30 mouse cellular contexts compared by ENCODE assay signal in genomic region chr10:61457182-61457581, GRCm38 (mm10). TPM values are rescaled to one million over a fixed set of nuclear protein-coding genes. Genes with fewer than 3 reads are reported as not detected.
DNase-seq lines count a peak whose midpoint lies in the region; ATAC-seq and TF ChIP-seq lines count a peak whose summit lies in the region.
"Had no signal": no experiment of that assay in that cellular context is flagged by ENCODE, and none has a peak within 500 bp of the region (broad histone marks: within the 10 kb centered on the region; RNA-seq: fewer than 3 reads in every experiment).

No protein-coding gene starts in this region.

- ATAC-seq in erythroid progenitor cell, adult 5-6 weeks (replicated peaks; ENCODE audit: low FRiP score, poor library complexity, severe bottlenecking) = no peak
- ATAC-seq in hindbrain, embryonic 16.5 days = no peak
- ATAC-seq: CD4-positive, CD25-positive, alpha-beta regulatory T cell, adult 4 months; forebrain, embryonic 13.5 days; forebrain, postnatal 0 days; intestine, embryonic 15.5 days had no signal

- TF ChIP-seq RAD21 in CH12.LX (IDR thresholded peaks at IDR 0.05; ENCODE audit: low read depth, low read length) = no peak

- WGBS in hindbrain, embryonic 16.5 days = 70% methylated on average over 3 of the region's 3 CpGs

- H3K9ac ChIP-seq in CH12.LX (ENCODE audit: insufficient read depth, low read depth) (no peak overlapping the region), ES-Bruce4 (ENCODE audit: low read depth, poor library complexity, severe bottlenecking) (peak overlapping the region; percentile 28; the same call in 1 of the 2 replicates)
- no peak overlapping the region for H3K9ac ChIP-seq in hindbrain, embryonic 16.5 days (ENCODE audit: low read depth, low read length)
- H3K9ac ChIP-seq: embryonic facial prominence, embryonic 13.5 days; forebrain, embryonic 13.5 days; forebrain, postnatal 0 days; hindbrain, embryonic 12.5 days; hindbrain, embryonic 15.5 days; intestine, embryonic 15.5 days had no signal

- peaks cover 2% of the 10 kb centered on the region; the same call in 1 of the 2 replicates for H3K79me2 ChIP-seq in CH12.LX (replicated peaks; ENCODE audit: control insufficient read depth, extremely low read depth, insufficient read depth, poor library complexity, severe bottlenecking)

- H3K4me1 ChIP-seq in CH12.LX (ENCODE audit: control insufficient read depth in 1 of 2, insufficient read depth in 2 of 2) (peaks cover 3 to 4% of the 10 kb centered on the region in 2 experiments; a peak in 1 of 4 replicates), ES-Bruce4 (ENCODE audit: control insufficient read depth, insufficient read depth, low read length) (peaks cover 3% of the 10 kb centered on the region)
- H3K4me1 ChIP-seq in hindbrain, embryonic 16.5 days (ENCODE audit: control insufficient read depth, insufficient read depth, low read depth, low read length) = no peaks in the 10 kb centered on the region
- H3K4me1 ChIP-seq: embryonic facial prominence, embryonic 13.5 days; forebrain, embryonic 10.5 days; forebrain, embryonic 13.5 days; hindbrain, embryonic 12.5 days; hindbrain, embryonic 15.5 days; intestine, embryonic 15.5 days had no signal

- H3K9me3 ChIP-seq in CH12.LX (replicated peaks; ENCODE audit: low read length) (no peaks in the 10 kb centered on the region), ES-Bruce4 (replicated peaks; ENCODE audit: control insufficient read depth, insufficient read depth, low read length, poor library complexity, severe bottlenecking) (no peaks in the 10 kb centered on the region)
- H3K9me3 ChIP-seq in hindbrain, embryonic 16.5 days (ENCODE audit: control insufficient read depth, low read length) = no peaks in the 10 kb centered on the region
- H3K9me3 ChIP-seq: embryonic facial prominence, embryonic 10.5 days; embryonic facial prominence, embryonic 13.5 days; forebrain, embryonic 10.5 days; forebrain, embryonic 13.5 days; hindbrain, embryonic 12.5 days; hindbrain, embryonic 15.5 days; intestine, embryonic 15.5 days had no signal

- no peak overlapping the region for H3K27ac ChIP-seq in CH12.LX (ENCODE audit: insufficient read depth, low read depth)
- peak overlapping the region; percentile 65 for H3K27ac ChIP-seq in ES-Bruce4 (ENCODE audit: insufficient read depth, low read length)
- no peak overlapping the region for H3K27ac ChIP-seq in hindbrain, embryonic 16.5 days (ENCODE audit: low read depth, low read length)
- H3K27ac ChIP-seq: embryonic facial prominence, embryonic 10.5 days; embryonic facial prominence, embryonic 13.5 days; forebrain, embryonic 10.5 days; forebrain, embryonic 13.5 days; gastrocnemius, adult 2 months; hindbrain, embryonic 12.5 days; hindbrain, embryonic 15.5 days; intestine, embryonic 15.5 days had no signal

- TF ChIP-seq CTCF in CH12.LX (conservative IDR thresholded peaks at IDR 0.05 in 1 of 2, IDR thresholded peaks at IDR 0.05 in 1 of 2; ENCODE audit: low read depth in 2 of 2, low read length in 2 of 2) (no peak), ES-Bruce4 (IDR thresholded peaks at IDR 0.05; ENCODE audit: low read depth, low read length) (no peak)

- H3K27me3 ChIP-seq in CH12.LX (replicated peaks) (no peaks in the 10 kb centered on the region), ES-Bruce4 (ENCODE audit: control insufficient read depth, insufficient read depth, low read length, poor library complexity, severe bottlenecking) (no peaks in the 10 kb centered on the region)
- H3K27me3 ChIP-seq in hindbrain, embryonic 16.5 days (replicated peaks; ENCODE audit: control insufficient read depth, insufficient read depth, low read length) = no peaks in the 10 kb centered on the region
- H3K27me3 ChIP-seq: embryonic facial prominence, embryonic 13.5 days; forebrain, embryonic 13.5 days; hindbrain, embryonic 12.5 days; hindbrain, embryonic 15.5 days; intestine, embryonic 15.5 days had no signal

- TF ChIP-seq EP300 in CH12.LX (IDR thresholded peaks at IDR 0.05; ENCODE audit: low read length) (no peak), ES-Bruce4 (IDR thresholded peaks at IDR 0.05; ENCODE audit: insufficient read depth, low read depth, low read length) (no peak)

- in situ Hi-C loops in CH12.LX (cut with MboI; ENCODE audit: low pct_ligation_motif_present, low pct_unique_long_range_greater_than_20kb, low sequenced_read_pairs) = no loop called here

- no peak for DNase-seq in CH12.LX (ENCODE audit: extremely low read depth)
- peak; percentile 68 for DNase-seq in R1 (ENCODE audit: low read depth, low spot score)
- DNase-seq in frontal cortex, adult 2 months (ENCODE audit: extremely low spot score in 1 of 2, low spot score in 1 of 2) = no peak
- DNase-seq: adrenal gland, adult 8-10 months; adrenal gland, postnatal 25 days; cerebellum, adult 11-12 months; cerebellum, adult 8-10 months; cerebellum, postnatal 10 days; cerebellum, postnatal 36 days; embryo, embryonic 11 days; forebrain, postnatal 0 days; gastrocnemius, adult 2 months; gastrocnemius, postnatal 14 days; heart, adult 11 months; kidney, adult 11 months had no signal

- H3K4me2 ChIP-seq in CH12.LX (ENCODE audit: insufficient read depth, low read depth, poor library complexity, severe bottlenecking) = no peak overlapping the region
- no peak overlapping the region for H3K4me2 ChIP-seq in hindbrain, embryonic 16.5 days (ENCODE audit: low read length)
- H3K4me2 ChIP-seq: embryonic facial prominence, embryonic 13.5 days; forebrain, embryonic 13.5 days; heart, embryonic 11.5 days; hindbrain, embryonic 12.5 days; hindbrain, embryonic 15.5 days; intestine, embryonic 15.5 days had no signal

- H3K4me3 ChIP-seq in CH12.LX (replicated peaks in 1 of 3; ENCODE audit: low read depth in 2 of 3, low read length in 2 of 3, poor library complexity in 1 of 3) (no peak overlapping the region), ES-Bruce4 (ENCODE audit: low read depth, low read length) (no peak overlapping the region)
- H3K4me3 ChIP-seq in hindbrain, embryonic 16.5 days (ENCODE audit: low read length) = no peak overlapping the region
- H3K4me3 ChIP-seq: embryonic facial prominence, embryonic 10.5 days; embryonic facial prominence, embryonic 13.5 days; erythroblast, embryonic 14.5 days; forebrain, embryonic 10.5 days; forebrain, embryonic 13.5 days; gastrocnemius, adult 2 months; hindbrain, embryonic 12.5 days; hindbrain, embryonic 15.5 days; intestine, embryonic 15.5 days had no signal

- no peak for TF ChIP-seq POLR2A in CH12.LX (IDR thresholded peaks at IDR 0.05; ENCODE audit: low read depth, low read length)
- TF ChIP-seq POLR2A in ES-Bruce4 (IDR thresholded peaks at IDR 0.05; ENCODE audit: insufficient read depth, low read length) = no peak

- no peaks in the 10 kb centered on the region for H3K36me3 ChIP-seq in CH12.LX (replicated peaks in 1 of 2; ENCODE audit: control insufficient read depth in 1 of 2, insufficient read depth in 1 of 2, low read length in 1 of 2)
- H3K36me3 ChIP-seq in ES-Bruce4 (ENCODE audit: control insufficient read depth, insufficient read depth, low read length, poor library complexity, severe bottlenecking) = no peaks in the 10 kb centered on the region
- H3K36me3 ChIP-seq in hindbrain, embryonic 16.5 days (ENCODE audit: control insufficient read depth, insufficient read depth, low read length) = no peaks in the 10 kb centered on the region
- H3K36me3 ChIP-seq: embryonic facial prominence, embryonic 10.5 days; embryonic facial prominence, embryonic 13.5 days; forebrain, embryonic 10.5 days; hindbrain, embryonic 12.5 days; hindbrain, embryonic 15.5 days; intestine, embryonic 15.5 days had no signal

- dilution Hi-C loops in CH12.LX (cut with MboI; ENCODE audit: extremely low pct_ligation_motif_present, extremely low pct_unique_long_range_greater_than_20kb, low sequenced_read_pairs) = no loop called here

TF ChIP-seq in CH12.LX, 34 proteins besides CTCF, POLR2A, EP300 and RAD21:
- no peak for TF ChIP-seq KAT2A (IDR thresholded peaks at IDR 0.05; ENCODE audit: insufficient replicate concordance, low read length)
- 0 out of 2 replicates have a peak, but pooled peaks have one; percentile 64 for TF ChIP-seq MAFK (IDR thresholded peaks at IDR 0.05; ENCODE audit: insufficient replicate concordance, low read length)
TF ChIP-seq in CH12.LX: peak in this region for 1.

RNA-seq across cellular contexts. Expression of gene Eif4ebp2, which starts 4.7 kb away (rescaled TPM):
- total RNA-seq in CH12.LX (2012; rRNA removed) (12.8 and 16.4 TPM in 2 replicates), CH12.LX (2014; rRNA removed) (5.5 and 7.5 TPM in 2 replicates)
- polyA plus RNA-seq in CH12.LX (2012; ENCODE audit: insufficient read length, low read depth) (65.5 and 73.2 TPM in 2 replicates), ES-Bruce4 (2011; ENCODE audit: insufficient read depth, insufficient read length, low read depth, missing spikeins) (207 and 210 TPM in 2 replicates)
- 69.2 and 88.4 TPM in 2 replicates for total RNA-seq in erythroid progenitor cell, adult 5-6 weeks (2015; ENCODE audit: low replicate concordance)
- total RNA-seq in erythroid progenitor cell, adult 5-6 weeks (2017; ENCODE audit: low replicate concordance) = 9.1 and 9.5 TPM in 2 replicates
- polyA plus RNA-seq in hindbrain, embryonic 16.5 days (2015; fragmentation: Nextera tagmentation; extraction: Ambion mirVana) = 43.2 and 46.6 TPM in 2 replicates
- 27.3 and 28.9 TPM in 2 replicates for polyA plus RNA-seq in frontal cortex, adult 2 months (2012; rRNA removed)

RNA-seq across cellular contexts. Expression of gene Lrrc20, which starts 18.4 kb away (rescaled TPM):
- 8.0 and 8.2 TPM in 2 replicates for total RNA-seq in CH12.LX (2012; rRNA removed)
- total RNA-seq in CH12.LX (2014; rRNA removed) = 9.9 and 11.2 TPM in 2 replicates
- 12.2 and 13.7 TPM in 2 replicates for polyA plus RNA-seq in CH12.LX (2012; ENCODE audit: insufficient read length, low read depth)
- 5.8 and 6.4 TPM in 2 replicates for polyA plus RNA-seq in ES-Bruce4 (2011; ENCODE audit: insufficient read depth, insufficient read length, low read depth, missing spikeins)
- 2.2 and 5.4 TPM in 2 replicates for total RNA-seq in erythroid progenitor cell, adult 5-6 weeks (2015; ENCODE audit: low replicate concordance)
- 2.5 and 2.6 TPM in 2 replicates for total RNA-seq in erythroid progenitor cell, adult 5-6 weeks (2017; ENCODE audit: low replicate concordance)
- polyA plus RNA-seq in hindbrain, embryonic 16.5 days (2015; fragmentation: Nextera tagmentation; extraction: Ambion mirVana) = 14.9 and 17.7 TPM in 2 replicates
- 20.3 and 22.3 TPM in 2 replicates for polyA plus RNA-seq in frontal cortex, adult 2 months (2012; rRNA removed)

RNA-seq across cellular contexts. Expression of gene Nodal, which starts 39.4 kb away (rescaled TPM):
- 0.13 TPM in 1 of 2 replicates, not detected in the other for total RNA-seq in CH12.LX (2012; rRNA removed)
- not detected in 2 replicates for total RNA-seq in CH12.LX (2014; rRNA removed)
- polyA plus RNA-seq in CH12.LX (2012; ENCODE audit: insufficient read length, low read depth) = not detected in 2 replicates
- 52.2 and 53.5 TPM in 2 replicates for polyA plus RNA-seq in ES-Bruce4 (2011; ENCODE audit: insufficient read depth, insufficient read length, low read depth, missing spikeins)
- total RNA-seq in erythroid progenitor cell, adult 5-6 weeks (2015; ENCODE audit: low replicate concordance) = not detected in 2 replicates
- total RNA-seq in erythroid progenitor cell, adult 5-6 weeks (2017; ENCODE audit: low replicate concordance) = not detected in 2 replicates
- polyA plus RNA-seq in hindbrain, embryonic 16.5 days (2015; fragmentation: Nextera tagmentation; extraction: Ambion mirVana) = 0.24 and 0.56 TPM in 2 replicates
- polyA plus RNA-seq in frontal cortex, adult 2 months (2012; rRNA removed) = 0.38 and 0.70 TPM in 2 replicates
- total RNA-seq: adrenal gland, adult 8-10 months; adrenal gland, postnatal 25 days; forebrain, postnatal 0 days; hematopoietic stem cell, adult 5-6 weeks had no signal
- polyA plus RNA-seq: C2C12; CD4-positive, CD25-positive, alpha-beta regulatory T cell, adult 4 months; embryonic facial prominence, embryonic 10.5 days; heart, embryonic 11.5 days had no signal

Comparison
In these comparisons a context has a peak if more than half of its experiments do, and no peak if none do; other contexts are left out.
1. RNA of gene Nodal, which starts 39.4 kb away (polyA plus RNA-seq): 52.2 to 53.5 TPM in ES-Bruce4; 0.38 to 0.70 TPM in frontal cortex, adult 2 months, 0.24 to 0.56 TPM in hindbrain, embryonic 16.5 days and not detected in CH12.LX; every median in the first group is over 10 times any median in the second.